Mouse (Mus musculus): ENCODE data around the gene Gm10668. TPM values are rescaled to one million over a fixed set of nuclear protein-coding genes. Genes with fewer than 3 reads are reported as not detected.

Gm10668 gene
- polyA plus RNA-seq (2012; rRNA removed): not detected in 2 replicates

DNA sequence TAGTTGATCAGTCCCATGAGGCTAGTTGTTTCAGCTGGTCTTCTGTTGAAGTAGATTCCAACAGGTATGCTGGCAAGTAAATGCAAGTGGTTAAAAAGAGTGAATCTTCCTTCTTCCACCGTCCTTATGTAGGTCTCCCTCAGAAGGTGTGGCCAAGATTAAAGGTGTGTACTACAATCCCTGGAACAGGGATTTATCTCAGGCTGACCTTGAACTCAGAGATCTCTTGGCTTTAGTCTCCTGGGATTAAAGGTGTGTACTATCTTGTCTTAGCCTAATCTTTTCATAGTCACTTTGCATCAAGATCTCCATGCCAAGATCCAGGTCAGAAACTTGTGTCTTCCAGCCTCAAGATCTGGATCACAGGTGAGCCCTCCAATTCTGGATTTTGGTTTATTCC is at the start of gene Gm10668:
TSS of gene Gm10668 (minus strand) at position 101 of the 400 bp plus-strand sequence.

DNA sequence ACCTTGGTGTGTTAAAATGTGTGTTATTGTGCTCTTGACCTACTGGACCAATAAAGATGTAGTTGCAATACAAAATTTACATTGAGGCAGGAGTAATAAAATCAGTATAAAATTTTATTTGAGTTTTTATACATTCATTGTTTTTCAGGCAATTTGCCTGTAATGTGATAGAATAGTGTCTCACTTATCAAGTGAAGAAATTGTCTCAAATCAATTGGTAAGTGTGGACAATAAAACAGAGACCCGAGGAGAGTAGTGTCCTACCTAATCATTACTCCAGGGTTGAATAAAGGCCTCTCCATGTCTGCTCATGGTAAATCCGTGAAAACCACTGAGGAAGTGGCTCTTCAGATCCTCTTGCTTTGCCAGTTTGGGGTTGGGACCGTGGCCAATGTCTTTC is 40.5 kb upstream of the Gm10668 start, which contains the start of gene Vmn1r112:
TSS of gene Vmn1r112 (plus strand) at position 301 of the 400 bp plus-strand sequence.

DNA sequence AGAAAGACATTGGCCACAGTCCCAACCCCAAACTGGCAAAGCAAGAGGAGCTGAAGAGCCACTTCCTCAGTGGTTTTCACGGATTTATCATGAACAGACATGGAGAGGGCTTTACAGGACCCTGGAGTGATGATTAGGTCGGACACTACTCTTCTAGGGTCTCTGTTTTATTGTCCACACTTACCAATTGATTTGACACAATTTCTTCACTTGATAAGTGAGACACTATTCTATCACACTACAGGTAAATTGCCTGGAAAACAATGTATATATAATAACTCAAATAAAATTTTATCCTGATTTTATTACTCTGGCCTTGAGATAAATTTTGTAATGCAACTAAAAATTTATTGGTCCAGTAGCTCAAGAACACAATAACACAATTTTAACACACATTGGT is 27.3 kb downstream of the Gm10668 start, which contains the start of gene Vmn1r111:
TSS of gene Vmn1r111 (minus strand) at position 101 of the 400 bp plus-strand sequence.

Other genes starting within 250 kb of the Gm10668 start
- gene Vmn1r103, start 220.1 kb downstream of the Gm10668 start, polyA plus RNA-seq (2012; rRNA removed): not detected in 2 replicates
- gene Vmn1r104, start 196.8 kb downstream of the Gm10668 start, polyA plus RNA-seq (2012; rRNA removed): not detected in 2 replicates
- not detected in 2 replicates for gene Gm5726, start 184.9 kb downstream of the Gm10668 start, polyA plus RNA-seq (2012; rRNA removed)
- not detected in 2 replicates for gene Gm4141, start 154.4 kb downstream of the Gm10668 start, polyA plus RNA-seq (2012; rRNA removed)
- not detected in 2 replicates for gene Gm4513, start 131.6 kb downstream of the Gm10668 start, polyA plus RNA-seq (2012; rRNA removed)
- gene Vmn1r107, start 61.7 kb downstream of the Gm10668 start, polyA plus RNA-seq (2012; rRNA removed): not detected in 2 replicates
- gene Vmn1r111, start 27.4 kb downstream of the Gm10668 start, polyA plus RNA-seq (2012; rRNA removed): not detected in 2 replicates
- not detected in 2 replicates for gene Vmn1r112, start 40.6 kb upstream of the Gm10668 start, polyA plus RNA-seq (2012; rRNA removed)
- not detected in 2 replicates for gene Vmn1r113, start 56.7 kb upstream of the Gm10668 start, polyA plus RNA-seq (2012; rRNA removed)
- gene Vmn1r114, start 81.6 kb upstream of the Gm10668 start, polyA plus RNA-seq (2012; rRNA removed): not detected in 2 replicates
- gene Vmn1r115, start 114.4 kb upstream of the Gm10668 start, polyA plus RNA-seq (2012; rRNA removed): not detected in 2 replicates
- not detected in 2 replicates for gene Vmn1r116, start 141.6 kb upstream of the Gm10668 start, polyA plus RNA-seq (2012; rRNA removed)
- gene Vmn1r117, start 153.5 kb upstream of the Gm10668 start, polyA plus RNA-seq (2012; rRNA removed): not detected in 2 replicates
- not detected in 2 replicates for gene Vmn1r118, start 181.7 kb upstream of the Gm10668 start, polyA plus RNA-seq (2012; rRNA removed)